Mouse (Mus musculus): Measurements from ENCODE around the gene Nosip.
A peak's percentile ranks its signal among the peaks of the same experiment; 100 is the strongest.

Nosip gene

DNA sequence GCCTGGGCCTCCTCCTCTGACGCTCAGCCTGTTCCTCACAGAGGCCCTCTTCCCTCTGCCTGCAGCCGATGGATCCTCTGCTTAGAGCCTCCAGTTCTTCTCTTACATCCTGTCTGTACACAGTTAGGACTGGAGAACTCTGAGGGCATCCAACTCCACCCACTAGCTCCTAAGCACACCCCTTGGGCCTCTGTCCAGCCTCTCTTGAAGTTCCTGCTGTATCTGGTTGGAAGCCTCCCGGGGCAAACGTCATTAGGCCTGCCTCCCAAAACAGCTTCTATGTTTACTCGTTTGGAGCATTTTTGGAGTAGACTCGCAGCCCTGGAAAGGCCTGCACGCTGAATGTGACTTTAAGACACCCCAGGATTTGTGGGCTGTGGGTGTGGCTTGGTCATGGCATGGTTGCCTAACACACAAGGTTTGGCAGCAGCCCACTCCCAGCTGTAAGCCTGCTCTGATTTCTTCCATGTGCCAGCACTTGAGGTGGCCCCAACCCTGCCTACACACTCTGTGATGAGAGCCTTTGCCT lies 41.5 kb downstream of the Nosip start, which contains the start of gene Fcgrt:
Gene Fcgrt (minus strand): TSS at position 200 of the 529 bp plus-strand sequence.
- TF ChIP-seq GATA4 (IDR thresholded peaks at IDR 0.05; ENCODE audit: insufficient replicate concordance, low read length): 0 out of 2 replicates have a peak, but pooled peaks have one; percentile 1

DNA sequence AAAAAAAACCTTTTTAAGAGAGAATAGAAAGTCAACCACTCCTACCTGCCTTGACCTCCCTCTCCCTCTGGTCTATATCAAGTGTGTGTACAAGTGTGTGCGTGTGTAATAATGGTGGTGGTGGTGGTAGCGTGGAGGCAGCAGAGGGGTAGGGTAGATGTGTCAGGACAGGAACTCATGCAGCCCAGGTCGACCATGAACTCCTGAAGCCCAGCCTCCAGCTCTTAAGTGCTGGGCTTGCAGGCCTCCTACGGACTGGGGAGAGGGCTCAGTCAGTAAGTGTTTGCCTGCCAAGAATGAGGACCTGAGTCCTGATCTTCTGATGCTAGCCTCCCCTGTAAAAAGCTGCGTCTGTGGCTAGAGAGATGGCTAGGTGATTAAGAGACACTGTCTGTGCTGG lies 42.7 kb downstream of the Nosip start:
- TF ChIP-seq GATA4 (IDR thresholded peaks at IDR 0.05; ENCODE audit: insufficient replicate concordance, low read length): no peak

DNA sequence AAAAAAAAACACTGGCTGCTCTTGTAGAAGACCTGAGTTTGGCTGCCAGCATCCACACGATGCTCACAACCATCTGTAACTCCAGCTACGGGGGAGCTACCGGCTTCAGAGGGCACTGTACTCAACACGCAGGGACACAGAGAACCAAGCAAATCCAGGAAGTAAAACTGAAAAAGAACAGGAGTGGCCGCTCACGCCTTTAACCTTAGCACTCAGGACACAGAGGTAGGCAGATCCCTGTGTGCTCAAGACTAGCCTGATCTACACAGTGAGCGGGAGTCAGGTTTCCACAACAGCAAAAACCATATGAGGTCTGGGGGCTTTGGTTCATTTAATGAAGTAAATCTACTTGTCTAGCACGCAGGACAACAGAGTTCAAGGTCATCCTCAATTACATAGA lies 43.3 kb downstream of the Nosip start:
- no peak for TF ChIP-seq GATA4 (IDR thresholded peaks at IDR 0.05; ENCODE audit: insufficient replicate concordance, low read length)

DNA sequence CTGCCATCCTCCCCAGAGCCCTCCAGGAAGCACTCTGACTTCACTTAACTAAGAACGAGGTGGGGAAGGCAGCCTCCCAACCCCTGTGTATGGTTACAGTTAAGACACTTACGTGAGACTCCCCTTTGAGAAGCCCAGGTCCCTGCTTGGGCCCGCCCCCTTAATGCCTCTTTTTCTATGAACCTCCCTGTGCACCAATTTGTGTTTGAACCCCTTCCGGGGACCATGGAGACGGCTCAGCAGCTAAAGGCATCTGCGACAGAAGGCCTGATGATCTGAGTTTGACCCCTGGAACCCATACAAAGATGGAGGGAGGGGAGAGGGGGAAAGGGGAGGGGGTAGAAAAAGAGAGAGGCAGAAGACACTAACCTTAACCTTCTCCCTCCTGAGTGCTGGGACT lies 44.2 kb downstream of the Nosip start:
- no peak for TF ChIP-seq GATA4 (IDR thresholded peaks at IDR 0.05; ENCODE audit: insufficient replicate concordance, low read length)

DNA sequence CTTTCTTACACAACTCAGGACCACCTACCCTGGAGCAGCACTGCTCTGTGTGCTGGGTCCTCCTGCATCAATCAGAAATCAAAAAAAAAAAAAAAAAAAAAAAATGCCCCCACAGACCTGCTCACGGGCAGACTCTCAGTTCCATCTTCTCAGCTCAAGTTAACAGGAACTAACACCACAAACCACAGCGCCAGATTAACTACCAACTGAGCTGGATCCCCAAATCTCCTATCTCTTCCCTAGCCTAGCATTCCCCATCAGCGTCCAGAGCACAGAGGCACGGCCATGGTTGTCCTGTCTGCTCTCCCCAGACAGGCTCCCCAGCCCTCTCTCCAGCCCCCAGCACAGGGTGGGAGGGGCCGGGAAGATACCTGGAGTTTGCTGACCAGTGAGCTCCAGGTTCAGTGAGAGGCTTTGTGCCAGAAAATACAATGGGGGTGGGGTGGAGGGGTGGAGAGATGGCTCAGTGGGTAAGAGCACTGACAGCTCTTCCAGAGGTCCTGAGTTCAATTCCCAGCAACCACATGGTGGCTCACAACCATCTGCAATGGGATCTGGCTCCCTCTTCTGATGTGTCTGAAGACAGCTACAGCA lies 44.9 kb downstream of the Nosip start:
- no peak for TF ChIP-seq GATA4 (IDR thresholded peaks at IDR 0.05; ENCODE audit: insufficient replicate concordance, low read length)

DNA sequence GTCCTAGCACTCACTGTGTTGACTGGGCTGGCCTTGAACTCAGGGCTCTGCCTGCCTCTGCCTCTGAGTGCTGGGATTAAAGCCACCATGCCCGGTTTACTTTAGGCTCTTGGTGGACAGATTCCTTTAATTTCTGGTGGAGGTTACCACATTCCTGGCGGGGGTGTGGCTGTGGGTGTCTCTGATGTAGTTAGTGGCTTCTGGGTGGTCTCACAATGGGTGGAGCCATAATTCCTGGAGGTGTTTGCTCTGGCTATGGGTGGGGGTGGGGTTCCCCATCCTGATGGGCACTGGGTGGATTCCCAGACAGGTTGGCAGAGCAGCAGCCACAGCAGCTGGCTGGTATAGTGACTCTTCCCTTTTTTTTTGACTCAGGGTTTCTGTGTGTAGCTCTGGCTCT lies 49.7 kb downstream of the Nosip start:
- TF ChIP-seq GATA4 (IDR thresholded peaks at IDR 0.05; ENCODE audit: insufficient replicate concordance, low read length): no peak

DNA sequence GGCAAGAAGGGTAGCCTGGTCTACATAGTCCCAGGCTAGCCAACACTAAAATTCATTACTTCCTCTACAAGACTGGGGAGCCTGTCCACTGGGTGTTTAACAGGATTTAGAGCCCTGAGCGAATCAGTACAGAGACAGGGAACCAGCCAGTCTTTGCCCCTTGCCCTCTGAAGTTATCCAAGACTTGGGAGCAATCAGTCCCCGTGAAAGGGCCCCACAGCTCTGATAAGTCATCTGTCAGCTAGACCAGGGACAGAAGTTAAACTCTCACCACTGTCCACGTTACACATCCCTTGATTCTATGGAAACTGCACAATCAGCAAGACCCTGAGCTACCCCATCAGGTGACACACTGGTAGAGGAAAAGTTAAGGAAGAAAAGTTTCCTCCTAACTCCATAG lies 50.3 kb downstream of the Nosip start:
- TF ChIP-seq GATA4 (IDR thresholded peaks at IDR 0.05; ENCODE audit: insufficient replicate concordance, low read length): no peak

DNA sequence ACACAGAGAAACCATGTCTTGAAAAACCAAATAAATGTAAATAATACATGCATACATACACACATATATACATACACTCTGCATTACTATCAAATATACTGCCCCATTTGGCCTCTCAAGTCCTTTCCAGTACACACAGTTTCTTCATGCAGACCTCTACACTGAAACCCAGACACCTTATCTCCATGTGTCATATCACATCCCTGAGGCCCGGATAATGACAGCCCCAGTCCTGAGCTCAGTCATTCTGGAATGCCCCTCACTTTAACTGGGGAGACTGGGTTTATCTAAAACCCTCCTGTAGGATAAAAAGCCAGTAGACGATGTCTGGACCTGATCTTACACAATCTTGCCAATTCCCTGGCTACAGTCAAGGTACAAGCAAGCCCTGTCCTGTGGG lies 51.2 kb downstream of the Nosip start:
- TF ChIP-seq GATA4 (IDR thresholded peaks at IDR 0.05; ENCODE audit: insufficient replicate concordance, low read length): no peak

DNA sequence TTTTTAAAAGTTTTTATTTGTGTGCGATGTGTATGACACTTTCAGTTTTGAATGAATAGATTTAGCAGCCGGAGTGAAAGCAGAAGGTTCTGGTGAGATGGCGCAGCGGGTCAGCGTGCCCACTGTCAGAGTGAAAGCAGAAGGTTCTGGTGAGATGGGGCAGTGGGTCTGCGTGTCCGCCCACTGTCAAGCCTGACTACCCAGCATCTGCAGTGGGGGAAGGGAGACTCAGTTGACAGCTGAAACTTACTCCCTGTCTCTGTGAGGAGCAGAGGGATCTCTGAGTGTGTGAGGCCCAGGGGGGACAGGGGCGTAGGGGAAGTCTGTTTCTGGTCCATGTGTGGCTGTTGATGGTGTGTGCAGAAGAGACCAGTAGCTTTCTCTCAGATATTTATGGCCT lies 55.3 kb downstream of the Nosip start:
- no peak for TF ChIP-seq GATA4 (IDR thresholded peaks at IDR 0.05; ENCODE audit: insufficient replicate concordance, low read length)

DNA sequence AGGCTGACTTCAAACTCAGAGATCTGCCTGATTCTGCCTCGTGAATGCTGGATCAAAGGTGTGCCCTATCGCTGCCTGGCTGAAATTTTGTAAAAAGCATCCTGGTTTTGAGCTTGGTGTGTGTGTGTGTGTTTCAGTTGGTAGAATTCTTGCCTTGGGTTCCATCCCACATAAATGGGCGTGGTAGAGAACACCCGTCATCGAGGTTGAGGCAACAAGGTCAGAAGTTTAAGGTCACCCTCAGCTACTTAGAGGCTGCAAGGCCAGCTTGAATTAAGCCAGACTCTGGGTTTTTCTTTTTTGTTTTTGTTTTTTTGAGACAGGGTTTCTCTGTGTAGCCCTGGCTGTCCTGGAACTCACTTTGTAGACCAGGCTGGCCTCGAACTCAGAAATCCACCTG lies 56.1 kb downstream of the Nosip start:
- TF ChIP-seq GATA4 (IDR thresholded peaks at IDR 0.05; ENCODE audit: insufficient replicate concordance, low read length): no peak

DNA sequence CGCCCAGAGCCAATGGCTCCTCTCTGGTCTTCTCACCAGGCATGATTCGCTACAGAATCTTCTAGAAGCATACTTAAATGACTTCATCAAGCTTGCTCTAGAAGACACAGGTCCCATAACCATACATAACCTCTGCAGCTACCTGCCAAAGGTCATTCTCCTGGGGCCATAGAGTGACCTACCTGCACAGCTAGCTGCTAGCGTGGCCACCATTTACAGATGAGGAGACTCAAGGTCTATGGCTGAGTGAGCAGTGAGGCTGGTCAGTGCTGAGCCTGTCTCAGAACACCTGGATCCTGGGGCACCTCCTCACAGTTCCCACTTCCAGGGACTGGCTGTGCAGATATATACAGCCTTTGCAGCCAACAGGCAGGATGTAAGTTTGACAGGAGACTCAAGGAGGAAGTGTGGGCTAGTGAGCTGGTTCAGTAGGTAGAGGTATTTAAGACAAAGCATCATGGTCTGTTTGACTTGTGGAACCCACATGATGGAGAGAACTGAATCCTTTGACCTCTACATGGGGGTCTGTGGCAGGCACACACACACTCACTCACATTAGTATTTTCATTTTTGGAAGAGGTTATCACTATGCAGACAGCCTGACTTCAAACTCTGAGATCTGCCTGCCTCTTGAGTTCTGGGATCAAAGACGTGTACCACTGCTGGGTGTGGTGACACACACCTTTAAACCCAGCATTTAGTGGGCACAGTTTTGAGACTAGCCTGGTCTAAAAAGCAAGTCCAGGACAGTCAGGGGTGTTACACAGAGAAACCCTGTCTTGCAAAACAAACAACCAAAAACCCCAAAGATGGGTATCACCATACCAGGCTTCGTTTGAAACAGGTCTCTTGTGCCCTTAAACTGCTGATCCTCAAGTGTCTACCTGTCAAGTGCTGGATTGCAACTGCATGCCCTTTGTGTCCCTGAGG lies 57.8 kb downstream of the Nosip start:
- TF ChIP-seq GATA4 (IDR thresholded peaks at IDR 0.05; ENCODE audit: insufficient replicate concordance, low read length): no peak

DNA sequence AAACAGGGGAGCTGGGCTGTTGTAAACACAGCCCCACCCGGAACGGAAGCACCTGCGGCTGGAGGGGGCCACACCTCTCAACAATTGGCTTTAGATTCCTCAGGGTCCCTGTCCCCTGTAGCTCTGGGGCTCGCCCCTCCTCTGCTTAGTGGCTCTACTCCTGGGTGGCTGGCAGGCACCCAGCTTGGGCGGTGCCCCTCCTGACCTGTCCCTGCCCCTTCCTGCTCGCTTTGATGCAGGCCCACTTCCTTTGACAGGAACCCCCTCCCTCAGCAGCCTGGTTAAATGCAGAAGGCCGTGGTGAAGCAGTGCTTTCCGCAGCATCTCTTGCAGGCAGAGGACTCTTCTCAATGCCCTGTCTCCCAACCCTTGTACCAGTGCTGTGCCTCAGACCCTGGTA lies 59.2 kb downstream of the Nosip start:
- no peak for TF ChIP-seq GATA4 (IDR thresholded peaks at IDR 0.05; ENCODE audit: insufficient replicate concordance, low read length)

DNA sequence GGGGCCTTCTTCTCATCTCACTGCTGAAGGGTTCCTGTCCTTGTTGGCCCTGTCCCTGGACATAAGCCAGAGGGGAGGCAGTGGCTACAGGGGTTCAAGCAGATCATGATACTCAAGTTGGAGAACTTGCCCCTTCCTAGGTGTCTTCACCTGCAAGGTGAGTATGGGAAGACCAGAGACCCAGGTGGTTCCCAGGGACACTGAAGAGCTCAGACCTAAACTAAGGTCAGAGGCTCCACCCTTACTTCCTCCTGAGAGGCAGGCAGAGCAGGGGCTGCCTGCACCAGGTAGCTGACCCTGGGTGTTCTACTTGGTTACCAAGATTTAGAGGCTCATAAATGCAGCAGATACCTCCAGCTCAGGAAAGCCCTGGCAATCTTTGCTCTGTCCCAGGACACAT lies 59.7 kb downstream of the Nosip start:
- TF ChIP-seq GATA4 (IDR thresholded peaks at IDR 0.05; ENCODE audit: insufficient replicate concordance, low read length): no peak

DNA sequence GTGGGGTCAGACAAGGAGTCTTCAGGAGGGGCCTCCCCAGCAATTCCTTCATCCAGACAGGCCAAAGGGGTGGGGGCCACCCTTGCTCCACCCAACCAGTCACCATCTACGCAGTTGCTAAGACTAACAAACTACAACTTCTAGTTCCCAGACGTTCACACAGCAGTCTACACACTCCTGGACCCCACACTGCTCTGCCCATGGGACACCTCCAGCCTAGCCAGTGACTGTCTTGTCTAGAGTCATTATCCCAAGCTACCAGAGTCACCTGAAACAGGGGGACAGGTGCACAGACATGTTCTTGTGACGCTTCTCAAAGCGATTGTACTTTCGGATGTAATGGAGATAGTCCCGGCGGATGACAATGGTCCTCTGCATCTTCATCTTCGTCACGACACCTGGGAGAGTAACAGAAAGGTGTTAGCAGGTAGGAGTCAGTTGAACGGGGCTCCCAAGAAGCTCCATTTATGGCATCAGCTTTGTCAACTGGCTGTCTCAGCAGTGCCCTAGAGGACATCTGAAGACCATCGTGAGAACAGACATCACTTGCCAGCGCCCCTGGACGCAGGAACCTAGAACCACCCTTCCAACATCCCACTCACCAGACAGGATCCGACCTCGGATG lies 60.4 kb downstream of the Nosip start:
- no peak for TF ChIP-seq GATA4 (IDR thresholded peaks at IDR 0.05; ENCODE audit: insufficient replicate concordance, low read length)

DNA sequence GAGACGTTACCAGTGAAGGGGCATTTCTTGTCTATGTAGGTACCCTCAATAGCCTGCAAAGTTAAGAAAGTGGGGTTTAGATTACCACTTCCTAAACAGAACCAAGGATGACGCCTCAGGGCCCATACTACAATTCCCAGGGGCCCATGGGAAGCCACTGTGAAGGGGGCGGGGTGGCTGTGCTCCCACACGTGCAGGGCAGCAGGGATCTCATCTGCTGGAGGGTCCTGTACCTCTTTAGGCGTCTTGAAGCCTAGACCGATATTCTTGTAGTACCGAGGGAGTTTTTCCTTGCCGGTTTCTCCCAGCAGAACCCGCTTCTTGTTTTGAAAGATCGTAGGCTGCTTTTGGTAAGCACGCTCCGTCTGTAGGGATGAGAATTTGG lies 60.9 kb downstream of the Nosip start:
- TF ChIP-seq GATA4 (IDR thresholded peaks at IDR 0.05; ENCODE audit: insufficient replicate concordance, low read length): no peak
